Mouse (Mus musculus): ENCODE results near the gene Gstp3. TPM values are rescaled to one million over a fixed set of nuclear protein-coding genes. Genes with fewer than 3 reads are reported as not detected.
"Not testable (repeated sequence)": the region's sequence is repeated elsewhere in the genome, so short reads cannot be mapped to it uniquely, and the experiment has no call there.

Gene Gstp3
- polyA plus RNA-seq, 1 experiment = 2.3 TPM

GRCm38 (mm10) chr19:4049069-4049468 lies 10.3 kb downstream of the Gstp3 start:
- not testable (repeated sequence) for H3K4me3 ChIP-seq (ENCODE audit: insufficient read depth, low read depth, low read length); H3K4me1 ChIP-seq (ENCODE audit: control insufficient read depth, insufficient read depth, low read length); H3K36me3 ChIP-seq (ENCODE audit: control insufficient read depth, insufficient read depth, low read length); H3K27me3 ChIP-seq (replicated peaks; ENCODE audit: control insufficient read depth, insufficient read depth, low read length); DNase-seq; H3K27ac ChIP-seq (ENCODE audit: insufficient read depth, low read depth, low read length)
- TF ChIP-seq CTCF (conservative IDR thresholded peaks at IDR 0.05; ENCODE audit: insufficient read depth, insufficient read length, low read depth, low read length) = peak; percentile 34; the same call in 1 of the 2 replicates
- 77% methylated on average over 5 of the region's 5 CpGs for WGBS

GRCm38 (mm10) chr19:4047859-4048258 lies 11.5 kb downstream of the Gstp3 start:
- peak; percentile 88 for DNase-seq
- Histone ChIP-seq H3K27ac (ENCODE audit: insufficient read depth, low read depth, low read length) (no peak overlapping the region), H3K4me3 (ENCODE audit: insufficient read depth, low read depth, low read length) (no peak overlapping the region), H3K36me3 (ENCODE audit: control insufficient read depth, insufficient read depth, low read length) (no peaks in the 10 kb centered on the region), H3K4me1 (ENCODE audit: control insufficient read depth, insufficient read depth, low read length) (peaks cover 2% of the 10 kb centered on the region; the same call in 1 of the 2 replicates), H3K27me3 (replicated peaks; ENCODE audit: control insufficient read depth, insufficient read depth, low read length) (no peaks in the 10 kb centered on the region)
- WGBS = 20% methylated on average over 4 of the region's 4 CpGs
- TF ChIP-seq CTCF (conservative IDR thresholded peaks at IDR 0.05; ENCODE audit: insufficient read depth, insufficient read length, low read depth, low read length) = peak; percentile 84
- no peak for TF ChIP-seq POLR2A (IDR thresholded peaks at IDR 0.05; ENCODE audit: low read depth, low read length)

DNA sequence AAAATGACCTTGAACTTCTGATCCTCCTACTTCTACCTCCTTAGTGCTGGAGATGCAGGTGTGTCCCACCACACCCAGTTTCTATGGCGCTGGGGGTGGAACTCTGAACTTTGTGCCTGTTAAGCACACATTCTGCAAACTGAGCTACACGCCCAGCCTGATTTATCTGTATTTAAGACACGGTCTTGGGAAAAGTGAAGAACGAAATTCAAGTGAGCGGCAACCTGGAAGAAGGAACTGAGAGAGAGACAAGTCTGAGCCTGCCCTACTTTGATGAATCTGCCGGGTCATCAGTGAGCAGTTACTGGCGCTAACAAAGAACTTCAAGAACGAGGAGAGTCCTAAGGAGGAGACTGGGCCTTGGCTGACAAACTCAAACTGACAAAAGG lies 12.5 kb downstream of the Gstp3 start:
- H3K27me3 ChIP-seq (replicated peaks; ENCODE audit: control insufficient read depth, insufficient read depth, low read length) = no peaks in the 10 kb centered on the region
- peaks cover 2% of the 10 kb centered on the region; the same call in 1 of the 2 replicates for H3K4me1 ChIP-seq (ENCODE audit: control insufficient read depth, insufficient read depth, low read length)
- 82% methylated on average over 8 of the region's 8 CpGs for WGBS
- no peaks in the 10 kb centered on the region for H3K36me3 ChIP-seq (ENCODE audit: control insufficient read depth, insufficient read depth, low read length)
- H3K4me3 ChIP-seq (ENCODE audit: insufficient read depth, low read depth, low read length) = no peak overlapping the region
- no peak overlapping the region for H3K27ac ChIP-seq (ENCODE audit: insufficient read depth, low read depth, low read length)
- no peak for DNase-seq
- TF ChIP-seq CTCF (conservative IDR thresholded peaks at IDR 0.05; ENCODE audit: insufficient read depth, insufficient read length, low read depth, low read length) (no peak), POLR2A (IDR thresholded peaks at IDR 0.05; ENCODE audit: low read depth, low read length) (no peak)

DNA sequence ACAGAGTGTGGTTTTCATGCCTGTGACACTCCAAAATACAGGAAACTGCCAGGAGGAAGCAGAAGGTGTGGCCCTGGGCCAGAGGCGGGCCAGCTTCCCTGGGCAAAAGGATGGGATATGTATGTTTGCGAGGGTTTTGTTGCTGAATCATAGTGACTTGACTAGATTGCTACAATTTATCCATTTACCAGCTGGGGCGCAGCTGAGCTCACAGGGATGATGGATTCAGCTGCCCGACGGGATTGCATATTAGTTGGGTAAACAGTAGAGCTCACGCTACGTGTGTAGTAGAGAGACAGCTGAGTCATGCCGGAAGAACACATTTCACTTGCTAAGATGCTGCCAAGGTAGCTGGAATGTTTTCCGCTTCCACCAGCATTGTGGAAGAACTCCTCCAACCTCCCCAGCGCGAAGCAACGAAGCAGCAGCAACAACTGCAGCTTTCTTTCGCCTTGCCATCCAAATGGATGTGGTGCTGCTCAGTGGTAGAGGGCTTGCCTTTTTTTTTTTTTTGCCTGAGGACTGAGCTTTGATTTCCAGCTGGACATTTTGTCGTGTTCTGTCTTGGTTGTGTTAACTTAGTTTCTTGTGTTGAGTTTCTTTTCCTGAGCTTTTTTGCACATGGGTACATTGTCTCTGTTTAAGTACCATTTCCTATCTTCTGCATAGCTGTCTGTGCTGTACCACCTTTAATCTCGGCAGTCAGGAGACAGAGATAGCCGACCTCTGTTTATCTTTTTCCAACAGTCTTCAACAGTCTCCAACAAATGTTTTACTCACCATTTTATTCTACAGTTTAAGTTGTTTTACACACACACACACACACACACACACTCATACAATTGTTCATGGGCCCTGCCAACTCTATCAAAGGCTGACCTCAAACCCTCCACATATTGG lies 13.2 kb downstream of the Gstp3 start, which contains the start of gene Gstp2:
Gstp2 (minus strand) TSS at position 58 of the 900 bp plus-strand sequence.
- Histone ChIP-seq H3K4me3 (ENCODE audit: insufficient read depth, low read depth, low read length) (no peak within 1 kb of the TSS), H3K27ac (ENCODE audit: insufficient read depth, low read depth, low read length) (peak within 1 kb of the TSS; percentile 33; the same call in 1 of the 2 replicates)
- 34% methylated on average over 16 of the region's 16 CpGs for WGBS

GRCm38 (mm10) chr19:4044109-4044508 lies 15.3 kb downstream of the Gstp3 start:
- not testable (repeated sequence) for H3K4me1 ChIP-seq (ENCODE audit: control insufficient read depth, insufficient read depth, low read length); H3K27me3 ChIP-seq (replicated peaks; ENCODE audit: control insufficient read depth, insufficient read depth, low read length); DNase-seq; H3K36me3 ChIP-seq (ENCODE audit: control insufficient read depth, insufficient read depth, low read length); H3K27ac ChIP-seq (ENCODE audit: insufficient read depth, low read depth, low read length); H3K4me3 ChIP-seq (ENCODE audit: insufficient read depth, low read depth, low read length)
- WGBS = 86% methylated on average over 5 of the region's 5 CpGs

More for the DNA sequence above, 13.2 kb downstream of the Gstp3 start, which contains the start of gene Gstp2:
- peak; percentile 95 for DNase-seq
- Histone ChIP-seq H3K36me3 (ENCODE audit: control insufficient read depth, insufficient read depth, low read length) (no peaks in the 10 kb centered on the region), H3K4me1 (ENCODE audit: control insufficient read depth, insufficient read depth, low read length) (peaks cover 2% of the 10 kb centered on the region; the same call in 1 of the 2 replicates), H3K27me3 (replicated peaks; ENCODE audit: control insufficient read depth, insufficient read depth, low read length) (no peaks in the 10 kb centered on the region)
- TF ChIP-seq POLR2A (IDR thresholded peaks at IDR 0.05; ENCODE audit: low read depth, low read length) = no peak
- TF ChIP-seq CTCF (conservative IDR thresholded peaks at IDR 0.05; ENCODE audit: insufficient read depth, insufficient read length, low read depth, low read length) = peak; percentile 56

GRCm38 (mm10) chr19:4042124-4042523 lies 17.2 kb downstream of the Gstp3 start:
- DNase-seq = peak; percentile 47
- no peak overlapping the region for H3K4me3 ChIP-seq (ENCODE audit: insufficient read depth, low read depth, low read length)
- no peak overlapping the region for H3K27ac ChIP-seq (ENCODE audit: insufficient read depth, low read depth, low read length)
- WGBS = 65% methylated on average over 14 of the region's 14 CpGs
- H3K36me3 ChIP-seq (ENCODE audit: control insufficient read depth, insufficient read depth, low read length) = no peaks in the 10 kb centered on the region
- TF ChIP-seq CTCF (conservative IDR thresholded peaks at IDR 0.05; ENCODE audit: insufficient read depth, insufficient read length, low read depth, low read length) (no peak), POLR2A (IDR thresholded peaks at IDR 0.05; ENCODE audit: low read depth, low read length) (no peak)
- no peaks in the 10 kb centered on the region for H3K27me3 ChIP-seq (replicated peaks; ENCODE audit: control insufficient read depth, insufficient read depth, low read length)
- peaks cover 11% of the 10 kb centered on the region; the same call in 1 of the 2 replicates for H3K4me1 ChIP-seq (ENCODE audit: control insufficient read depth, insufficient read depth, low read length)

- not testable (repeated sequence) for H3K4me3 ChIP-seq (ENCODE audit: insufficient read depth, low read depth, low read length); H3K27ac ChIP-seq (ENCODE audit: insufficient read depth, low read depth, low read length)
- 96% methylated on average over 4 of the region's 4 CpGs for WGBS
Measured at GRCm38 (mm10) chr19:4041500-4041899, 17.9 kb downstream of the Gstp3 start.

DNA sequence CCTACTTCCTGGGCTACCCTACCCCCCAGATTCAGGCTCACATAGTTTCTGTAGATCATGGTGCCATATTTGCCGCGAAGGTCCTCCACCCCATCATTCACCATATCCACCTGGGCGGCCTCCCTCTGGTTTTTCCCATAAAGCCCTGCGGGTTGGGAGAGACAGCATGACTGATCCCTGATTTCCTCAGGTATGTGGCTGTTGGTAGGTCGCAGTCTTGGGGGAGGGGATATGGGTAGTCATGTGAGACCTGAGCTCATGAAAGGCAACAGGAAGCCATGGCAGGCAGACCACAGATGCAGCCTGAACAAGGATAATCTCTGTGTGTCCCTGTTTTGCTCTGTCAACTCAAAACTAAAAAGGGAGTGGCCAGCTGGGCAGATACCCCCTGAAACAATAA lies 18.4 kb downstream of the Gstp3 start:
- DNase-seq; H3K27ac ChIP-seq (ENCODE audit: insufficient read depth, low read depth, low read length); H3K27me3 ChIP-seq (replicated peaks; ENCODE audit: control insufficient read depth, insufficient read depth, low read length); H3K36me3 ChIP-seq (ENCODE audit: control insufficient read depth, insufficient read depth, low read length); H3K4me3 ChIP-seq (ENCODE audit: insufficient read depth, low read depth, low read length): not testable (repeated sequence)
- 82% methylated on average over 5 of the region's 5 CpGs for WGBS
- peaks cover 12% of the 10 kb centered on the region; the same call in 1 of the 2 replicates for H3K4me1 ChIP-seq (ENCODE audit: control insufficient read depth, insufficient read depth, low read length)

More at GRCm38 (mm10) chr19:4041500-4041899, 17.9 kb downstream of the Gstp3 start:
- H3K27me3 ChIP-seq (replicated peaks; ENCODE audit: control insufficient read depth, insufficient read depth, low read length); DNase-seq; H3K36me3 ChIP-seq (ENCODE audit: control insufficient read depth, insufficient read depth, low read length): not testable (repeated sequence)
- peaks cover 12% of the 10 kb centered on the region; the same call in 1 of the 2 replicates for H3K4me1 ChIP-seq (ENCODE audit: control insufficient read depth, insufficient read depth, low read length)

Measured in kidney, adult 2 months (tissue).